Mouse (Mus musculus) bone marrow, adult 2 months (tissue): Measurements from ENCODE around the gene Uvrag.

Experiments
- CTCF ChIP-seq: fragments of 200-500 bp; IDR thresholded peaks from 2 replicates; pipeline ENCODE4 v1.5.1; 2011; ENCODE audit warnings: low read length, control low read depth; ENCODE audit not compliant: control insufficient read depth, insufficient read depth
- POLR2A ChIP-seq: fragments of 200-500 bp; IDR thresholded peaks from 2 replicates; pipeline ENCODE4 v1.6.1; 2011; ENCODE audit warnings: low read depth, mild to moderate bottlenecking, control low read depth, low read length, borderline replicate concordance; ENCODE audit not compliant: control insufficient read depth

DNA sequence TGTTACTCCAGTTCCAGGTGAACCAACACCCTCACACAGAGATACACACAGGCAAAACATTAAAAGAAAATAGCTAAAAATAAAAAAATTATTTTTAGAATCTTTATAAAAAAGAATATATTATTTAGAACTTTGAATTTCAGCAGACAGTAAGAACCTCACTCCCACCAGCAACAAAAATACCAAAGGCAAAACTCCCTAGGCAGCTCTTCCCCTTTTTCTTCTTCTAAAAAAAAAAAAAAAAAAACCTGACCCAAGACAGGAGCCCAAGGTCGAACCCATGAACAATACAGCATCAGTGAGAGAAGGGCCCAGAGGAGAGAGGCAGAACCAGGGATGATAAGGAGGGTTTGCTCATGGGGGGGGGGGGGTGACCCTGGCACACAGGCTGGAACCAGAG is 8.1 kb upstream of the Uvrag start:
- TF ChIP-seq POLR2A: no peak
- no peak for TF ChIP-seq CTCF
